Mouse (Mus musculus) layer of hippocampus, adult 18-20 months (tissue): ENCODE measurements around the gene Cenpt. TPM values are rescaled to one million over a fixed set of nuclear protein-coding genes. Genes with fewer than 3 reads are reported as not detected.

ENCODE experiments used
- DNase-seq, 2 experiments: peaks; one replicate each; pipeline ENCODE4 v3.0.0; 2022; ENCODE audit warnings: low spot score in 2 of 2
- total RNA-seq, 2 experiments: library from RNA; stranded (reverse); gene quantifications; 2 replicates each; pipeline ENCODE4 v1.2.3; 2021

Cenpt gene
- total RNA-seq, 2 experiments from 2014 or later, result 12.6 to 12.9 TPM

- DNase-seq, result no peak
Measured at GRCm38 (mm10) chr8:105807766-105808165, 45.3 kb downstream of the Cenpt start.

DNA sequence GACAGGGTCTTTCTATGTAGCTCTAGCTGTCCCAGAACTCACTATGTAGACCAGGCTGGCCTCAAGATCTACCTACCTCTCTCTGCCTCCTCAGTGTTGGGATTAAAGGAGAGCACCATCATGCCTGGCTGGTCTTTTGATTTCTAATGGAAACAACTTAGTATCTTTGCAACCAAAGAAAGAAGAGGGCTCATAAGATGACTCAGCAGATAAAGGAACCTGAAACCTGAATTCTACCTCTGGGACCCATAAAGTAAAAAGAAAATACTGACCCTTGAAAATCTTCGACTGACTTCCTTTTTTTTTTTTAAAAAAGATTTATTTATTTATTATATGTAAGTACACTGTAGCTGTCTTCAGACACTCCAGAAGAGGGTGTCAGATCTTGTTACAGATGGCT lies 47.1 kb downstream of the Cenpt start:
- no peak for DNase-seq

DNA sequence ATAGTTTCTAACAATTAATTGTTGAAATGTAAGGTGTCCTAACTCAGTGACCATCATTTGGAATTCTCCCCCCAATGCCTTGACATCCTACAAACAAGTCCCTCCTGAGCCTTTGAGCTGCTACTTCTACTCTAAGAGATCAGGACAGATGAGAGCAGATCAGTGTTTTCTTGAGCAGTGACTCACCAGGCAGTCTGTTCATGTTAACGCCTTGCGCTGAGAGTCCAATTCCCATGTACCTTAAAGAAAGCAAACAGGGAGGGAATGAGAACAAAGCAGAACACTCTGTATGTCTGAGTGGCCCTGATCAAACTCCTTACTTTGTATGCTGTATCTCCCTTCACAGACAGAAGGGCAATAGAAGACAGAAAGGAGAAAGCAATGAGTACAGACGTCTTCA lies 47.7 kb downstream of the Cenpt start:
- peak in 1 of 2 experiments; percentile 31 for DNase-seq

DNA sequence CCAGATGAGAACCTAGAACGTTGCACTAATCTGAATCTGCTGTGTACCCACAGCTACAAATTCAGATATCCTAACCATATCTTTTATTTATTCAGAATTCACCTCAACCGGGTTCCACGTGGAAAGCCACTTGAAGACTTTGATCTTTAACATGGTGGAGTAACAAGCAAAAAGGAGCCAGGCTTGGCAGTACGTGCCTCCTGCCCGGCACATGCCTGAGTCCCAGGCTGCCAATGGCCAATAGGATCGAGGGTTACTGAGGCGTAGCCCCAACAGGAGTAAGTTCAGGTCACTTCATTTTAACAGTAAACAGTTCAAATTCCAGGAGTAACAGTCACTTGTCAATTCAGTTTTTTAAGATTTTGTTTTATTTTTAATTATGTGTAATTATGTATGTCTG lies 48.3 kb downstream of the Cenpt start:
- no peak for DNase-seq

GRCm38 (mm10) chr8:105801153-105801904 lies 51.7 kb downstream of the Cenpt start:
- no peak for DNase-seq

- DNase-seq, result peak in 1 of 2 experiments; percentile 56
Measured at GRCm38 (mm10) chr8:105799091-105799812, 53.8 kb downstream of the Cenpt start.

DNA sequence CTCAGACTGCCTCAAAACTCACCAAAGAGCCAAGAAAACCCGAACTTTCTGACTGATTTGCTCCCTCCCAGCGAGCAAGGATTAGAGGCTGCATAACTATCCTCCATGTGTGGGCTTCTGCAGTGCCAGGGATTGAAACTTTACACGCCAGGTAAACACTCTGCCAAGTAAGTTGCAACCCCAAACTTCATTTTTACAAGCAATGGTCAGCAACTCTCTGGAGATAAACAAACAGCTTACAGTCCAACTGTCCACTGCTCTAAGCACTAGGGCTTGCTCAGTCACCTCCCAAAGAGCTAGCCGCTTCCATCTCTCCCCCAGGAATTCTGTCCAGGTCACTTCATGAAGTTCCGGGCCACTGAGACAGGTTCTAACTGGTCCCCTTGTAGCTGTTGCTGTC lies 54.7 kb downstream of the Cenpt start:
- DNase-seq, result no peak

GRCm38 (mm10) chr8:105795785-105796184 lies 57.3 kb downstream of the Cenpt start:
- DNase-seq, result no peak

Other genes with a start within 250 kb of the Cenpt start
- gene Ripor1, start 248.0 kb downstream of the Cenpt start, total RNA-seq, result 10 to 100 TPM; 89.8 to 92.1 TPM
- gene Ctcf, start 216.7 kb downstream of the Cenpt start, total RNA-seq, result 10 to 100 TPM; 80.7 to 84.5 TPM
- gene Agrp, start 215.9 kb downstream of the Cenpt start, total RNA-seq, result not detected
- gene Carmil2, start 167.0 kb downstream of the Cenpt start, total RNA-seq, result 10 to 100 TPM; 78.4 to 80.3 TPM
- gene Acd, start 152.2 kb downstream of the Cenpt start, total RNA-seq, result 10 to 100 TPM; 46.1 to 47.4 TPM
- 10 to 100 TPM; 34.0 to 34.7 TPM for gene Pard6a, start 152.1 kb downstream of the Cenpt start, total RNA-seq
- under 1 TPM in 1 of 2 experiments, not detected in 1; 0.27 TPM for gene 4933405L10Rik, start 145.6 kb downstream of the Cenpt start, total RNA-seq
- 1 to 10 TPM; 8.8 to 9.6 TPM for gene Enkd1, start 145.1 kb downstream of the Cenpt start, total RNA-seq
- gene Gfod2, start 94.6 kb downstream of the Cenpt start, total RNA-seq, result 10 to 100 TPM; 19.0 to 23.3 TPM
- 10 to 100 TPM; 24.7 to 25.7 TPM for gene Ranbp10, start 25.9 kb downstream of the Cenpt start, total RNA-seq
- gene Tsnaxip1, start 25.5 kb downstream of the Cenpt start, total RNA-seq, result under 1 TPM in 1 of 2 experiments, not detected in 1; 0.25 TPM
- 10 to 100 TPM; 43.0 to 46.5 TPM for gene Thap11, start 1.9 kb upstream of the Cenpt start, total RNA-seq
- 10 to 100 TPM; 29.0 to 41.5 TPM for gene Nutf2, start 7.3 kb upstream of the Cenpt start, total RNA-seq
- 10 to 100 TPM; 63.6 to 67.4 TPM for gene Edc4, start 27.6 kb upstream of the Cenpt start, total RNA-seq
- under 1 TPM; 0.57 to 0.99 TPM for gene Nrn1l, start 40.3 kb upstream of the Cenpt start, total RNA-seq
- 1 to 10 TPM; 6.5 to 7.3 TPM for gene Pskh1, start 47.2 kb upstream of the Cenpt start, total RNA-seq
- gene Ctrl, start 80.6 kb upstream of the Cenpt start, total RNA-seq, result 1 to 10 TPM; 1.1 to 1.8 TPM
- 10 to 100 TPM; 62.5 to 74.3 TPM for gene Psmb10, start 85.2 kb upstream of the Cenpt start, total RNA-seq
- gene Lcat, start 90.1 kb upstream of the Cenpt start, total RNA-seq, result 10 to 100 TPM; 31.7 to 38.4 TPM
- gene Slc12a4, start 112.8 kb upstream of the Cenpt start, total RNA-seq, result 10 to 100 TPM; 18.6 to 20.8 TPM
- gene Dpep3, start 126.2 kb upstream of the Cenpt start, total RNA-seq, result not detected
- gene Dus2, start 138.1 kb upstream of the Cenpt start, total RNA-seq, result 10 to 100 TPM; 15.6 to 16.2 TPM
- gene Dpep2nb, start 152.7 kb upstream of the Cenpt start, total RNA-seq, result not detected
- gene Ddx28, start 158.6 kb upstream of the Cenpt start, total RNA-seq, result 10 to 100 TPM; 14.3 to 15.4 TPM
- 10 to 100 TPM; 10.9 to 12.0 TPM for gene Nfatc3, start 205.6 kb upstream of the Cenpt start, total RNA-seq